Mouse (Mus musculus): ENCODE measurements at regions not wholly inside any gene's neighbourhood (a gene's known extent, or its start where the extent isn't known, plus 50 kb on each side); places are given as distances from the start of the nearest gene placed in this dataset.

- no peak for ATAC-seq (replicated peaks)
- Histone ChIP-seq H3K27me3 (no peaks in the 10 kb centered on the region), H3K4me2 (replicated peaks) (no peak overlapping the region), H3K36me3 (no peaks in the 10 kb centered on the region), H3K9ac (replicated peaks) (no peak overlapping the region), H3K4me3 (no peak overlapping the region), H3K4me1 (no peaks in the 10 kb centered on the region), H3K27ac (replicated peaks) (no peak overlapping the region), H3K9me3 (no peaks in the 10 kb centered on the region)
- 96% methylated on average over 6 of the region's 6 CpGs for WGBS
Observed at GRCm38 (mm10) chr3:52829069-52829468, 188.0 kb downstream of the Cog6 start.

GRCm38 (mm10) chr3:52828473-52828872, 188.6 kb downstream of the Cog6 start:
- H3K27ac ChIP-seq (replicated peaks) = no peak overlapping the region
- H3K4me1 ChIP-seq = no peaks in the 10 kb centered on the region
- H3K9me3 ChIP-seq = no peaks in the 10 kb centered on the region
- 73% methylated on average over 4 of the region's 4 CpGs for WGBS
- no peak overlapping the region for H3K9ac ChIP-seq (replicated peaks)
- H3K36me3 ChIP-seq = no peaks in the 10 kb centered on the region
- no peak overlapping the region for H3K4me3 ChIP-seq
- H3K4me2 ChIP-seq (replicated peaks) = no peak overlapping the region
- no peaks in the 10 kb centered on the region for H3K27me3 ChIP-seq
- ATAC-seq (replicated peaks) = no peak

GRCm38 (mm10) chr3:52822848-52823247, 194.2 kb downstream of the Cog6 start:
- 37% methylated on average over 5 of the region's 5 CpGs for WGBS
- ATAC-seq (replicated peaks) = no peak
- H3K27me3 ChIP-seq = no peaks in the 10 kb centered on the region
- no peaks in the 10 kb centered on the region for H3K9me3 ChIP-seq
- no peak overlapping the region for H3K9ac ChIP-seq (replicated peaks)
- H3K27ac ChIP-seq (replicated peaks) = no peak overlapping the region
- H3K36me3 ChIP-seq = no peaks in the 10 kb centered on the region
- no peak overlapping the region for H3K4me2 ChIP-seq (replicated peaks)
- peaks cover 8% of the 10 kb centered on the region; the same call in 1 of the 2 replicates for H3K4me1 ChIP-seq
- H3K4me3 ChIP-seq = no peak overlapping the region

- WGBS = 23% methylated on average over 5 of the region's 5 CpGs
- no peak overlapping the region for H3K9ac ChIP-seq (replicated peaks)
- no peak overlapping the region for H3K4me3 ChIP-seq
- H3K4me1 ChIP-seq = peaks cover 8% of the 10 kb centered on the region; the same call in 1 of the 2 replicates
- no peak overlapping the region for H3K27ac ChIP-seq (replicated peaks)
- H3K27me3 ChIP-seq = no peaks in the 10 kb centered on the region
- no peaks in the 10 kb centered on the region for H3K36me3 ChIP-seq
- H3K4me2 ChIP-seq (replicated peaks) = no peak overlapping the region
- no peaks in the 10 kb centered on the region for H3K9me3 ChIP-seq
- ATAC-seq (replicated peaks) = no peak
Observed at GRCm38 (mm10) chr3:52821450-52821849, 195.6 kb downstream of the Cog6 start.

- Histone ChIP-seq H3K36me3 (no peaks in the 10 kb centered on the region), H3K4me2 (replicated peaks) (no peak overlapping the region)
- WGBS = 88% methylated on average over 4 of the region's 4 CpGs
Observed at GRCm38 (mm10) chr3:52818401-52818800, 198.6 kb downstream of the Cog6 start.

GRCm38 (mm10) chr3:52817416-52817815, 199.6 kb downstream of the Cog6 start:
- Histone ChIP-seq H3K27me3 (no peaks in the 10 kb centered on the region), H3K4me2 (replicated peaks) (no peak overlapping the region), H3K9me3 (no peaks in the 10 kb centered on the region), H3K36me3 (no peaks in the 10 kb centered on the region), H3K9ac (replicated peaks) (no peak overlapping the region), H3K4me3 (no peak overlapping the region), H3K4me1 (peaks cover 7% of the 10 kb centered on the region; the same call in 1 of the 2 replicates), H3K27ac (replicated peaks) (no peak overlapping the region)
- ATAC-seq (replicated peaks) = no peak
- 84% methylated on average over 6 of the region's 6 CpGs for WGBS

More at GRCm38 (mm10) chr3:52818401-52818800, 198.6 kb downstream of the Cog6 start:
- Histone ChIP-seq H3K4me1 (peaks cover 8% of the 10 kb centered on the region; the same call in 1 of the 2 replicates), H3K27me3 (no peaks in the 10 kb centered on the region), H3K27ac (replicated peaks) (no peak overlapping the region), H3K9ac (replicated peaks) (no peak overlapping the region), H3K9me3 (no peaks in the 10 kb centered on the region), H3K4me3 (no peak overlapping the region)
- no peak for ATAC-seq (replicated peaks)

- Histone ChIP-seq H3K27me3 (no peaks in the 10 kb centered on the region), H3K9me3 (no peaks in the 10 kb centered on the region), H3K27ac (replicated peaks) (no peak overlapping the region), H3K4me3 (no peak overlapping the region), H3K9ac (replicated peaks) (no peak overlapping the region), H3K36me3 (no peaks in the 10 kb centered on the region), H3K4me2 (replicated peaks) (no peak overlapping the region), H3K4me1 (no peaks in the 10 kb centered on the region)
- WGBS = 55% methylated on average over 7 of the region's 7 CpGs
- no peak for ATAC-seq (replicated peaks)
Observed at GRCm38 (mm10) chr3:52815497-52815896, 201.5 kb downstream of the Cog6 start.

- no peak for ATAC-seq (replicated peaks)
- no peaks in the 10 kb centered on the region for H3K4me1 ChIP-seq
- no peak overlapping the region for H3K4me2 ChIP-seq (replicated peaks)
- no peak overlapping the region for H3K4me3 ChIP-seq
- no peak overlapping the region for H3K9ac ChIP-seq (replicated peaks)
- H3K9me3 ChIP-seq = no peaks in the 10 kb centered on the region
- no peak overlapping the region for H3K27ac ChIP-seq (replicated peaks)
- H3K36me3 ChIP-seq = no peaks in the 10 kb centered on the region
- no peaks in the 10 kb centered on the region for H3K27me3 ChIP-seq
- 84% methylated on average over 5 of the region's 5 CpGs for WGBS
Observed at GRCm38 (mm10) chr3:52802324-52802723, 214.7 kb downstream of the Cog6 start.

GRCm38 (mm10) chr3:52801446-52801845, 215.6 kb downstream of the Cog6 start:
- ATAC-seq (replicated peaks) = no peak
- H3K27ac ChIP-seq (replicated peaks) = no peak overlapping the region
- no peaks in the 10 kb centered on the region for H3K4me1 ChIP-seq
- H3K4me2 ChIP-seq (replicated peaks) = no peak overlapping the region
- H3K36me3 ChIP-seq = no peaks in the 10 kb centered on the region
- H3K27me3 ChIP-seq = no peaks in the 10 kb centered on the region
- H3K9me3 ChIP-seq = no peaks in the 10 kb centered on the region
- no peak overlapping the region for H3K9ac ChIP-seq (replicated peaks)
- WGBS = 91% methylated on average over 5 of the region's 5 CpGs
- no peak overlapping the region for H3K4me3 ChIP-seq

GRCm38 (mm10) chr3:52800673-52801072, 216.4 kb downstream of the Cog6 start:
- WGBS = 81% methylated on average over 3 of the region's 3 CpGs
- Histone ChIP-seq H3K27ac (replicated peaks) (no peak overlapping the region), H3K4me2 (replicated peaks) (no peak overlapping the region), H3K9me3 (no peaks in the 10 kb centered on the region), H3K9ac (replicated peaks) (no peak overlapping the region), H3K27me3 (no peaks in the 10 kb centered on the region), H3K36me3 (no peaks in the 10 kb centered on the region), H3K4me1 (no peaks in the 10 kb centered on the region), H3K4me3 (no peak overlapping the region)
- ATAC-seq (replicated peaks) = no peak

- no peak overlapping the region for H3K4me2 ChIP-seq (replicated peaks)
- 36% methylated on average over 6 of the region's 6 CpGs for WGBS
- no peaks in the 10 kb centered on the region for H3K4me1 ChIP-seq
- no peak overlapping the region for H3K4me3 ChIP-seq
- no peaks in the 10 kb centered on the region for H3K36me3 ChIP-seq
- ATAC-seq (replicated peaks) = no peak
- no peak overlapping the region for H3K27ac ChIP-seq (replicated peaks)
- H3K9me3 ChIP-seq = no peaks in the 10 kb centered on the region
- no peak overlapping the region for H3K9ac ChIP-seq (replicated peaks)
- no peaks in the 10 kb centered on the region for H3K27me3 ChIP-seq
Observed at GRCm38 (mm10) chr3:52797801-52798200, 219.2 kb downstream of the Cog6 start.

- Histone ChIP-seq H3K27ac (replicated peaks) (no peak overlapping the region), H3K9ac (replicated peaks) (no peak overlapping the region), H3K9me3 (no peaks in the 10 kb centered on the region), H3K4me3 (no peak overlapping the region), H3K4me1 (no peaks in the 10 kb centered on the region), H3K4me2 (replicated peaks) (no peak overlapping the region), H3K36me3 (no peaks in the 10 kb centered on the region), H3K27me3 (no peaks in the 10 kb centered on the region)
- no peak for ATAC-seq (replicated peaks)
- WGBS = 89% methylated on average over 4 of the region's 4 CpGs
Observed at GRCm38 (mm10) chr3:52797164-52797563, 219.9 kb downstream of the Cog6 start.

- no peaks in the 10 kb centered on the region for H3K27me3 ChIP-seq
- no peaks in the 10 kb centered on the region for H3K4me1 ChIP-seq
- no peak overlapping the region for H3K27ac ChIP-seq (replicated peaks)
- no peaks in the 10 kb centered on the region for H3K36me3 ChIP-seq
- no peak for ATAC-seq (replicated peaks)
- no peak overlapping the region for H3K4me3 ChIP-seq
- no peaks in the 10 kb centered on the region for H3K9me3 ChIP-seq
- 68% methylated on average over 3 of the region's 3 CpGs for WGBS
- no peak overlapping the region for H3K4me2 ChIP-seq (replicated peaks)
- no peak overlapping the region for H3K9ac ChIP-seq (replicated peaks)
Observed at GRCm38 (mm10) chr3:52794218-52794617, 222.8 kb downstream of the Cog6 start.

Data from forebrain, embryonic 15.5 days (tissue).